Mouse (Mus musculus): ENCODE measurements at regions not wholly inside any gene's neighbourhood (a gene's known extent, or its start where the extent isn't known, plus 50 kb on each side); places are given as distances from the start of the nearest gene placed in this dataset.

DNA sequence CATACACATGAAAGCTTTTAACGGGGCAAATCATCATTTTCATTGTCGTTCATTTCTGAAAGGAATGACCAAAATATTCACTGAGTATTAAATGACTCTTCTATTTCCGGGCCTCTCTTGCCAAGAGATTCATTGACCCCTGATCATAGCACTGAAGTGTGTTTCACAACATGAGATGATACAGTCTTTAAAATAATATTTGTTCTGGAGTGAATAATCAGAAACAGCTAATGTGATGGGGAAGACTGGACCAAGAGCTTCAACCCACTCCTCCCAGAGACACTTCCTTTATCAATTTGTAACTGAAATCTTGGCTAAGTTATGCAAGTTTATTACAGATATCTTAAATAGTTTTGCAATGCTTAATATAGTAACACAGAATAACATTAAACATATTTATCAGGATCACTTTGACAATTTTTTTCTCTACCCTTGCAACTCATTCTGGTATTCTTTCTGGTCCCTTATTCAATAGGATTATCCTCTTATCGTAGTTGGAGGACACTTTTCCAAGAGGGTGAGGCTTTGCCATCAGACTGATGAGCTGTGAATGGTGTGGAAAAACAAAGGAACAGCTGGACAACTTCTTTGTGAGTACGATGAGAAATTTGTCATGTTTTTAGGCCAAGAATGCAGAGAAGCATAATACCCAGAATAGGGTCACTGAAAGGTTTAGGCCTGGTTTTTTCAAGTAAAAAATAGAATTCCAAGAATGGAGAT, 149.6 kb upstream of the Sema3d start:
- TF ChIP-seq CTCF (IDR thresholded peaks at IDR 0.05; ENCODE audit: insufficient read depth, low read length) (no peak), POLR2A (IDR thresholded peaks at IDR 0.05; ENCODE audit: borderline replicate concordance, extremely low read depth, low read depth, low read length) (no peak)

All from lung, adult 2 months (tissue).